Mouse (Mus musculus) CH12.LX (cell line): ENCODE results near the gene Ermp1. TPM values are rescaled to one million over a fixed set of nuclear protein-coding genes. Genes with fewer than 3 reads are reported as not detected.

Experiments
- DNase-seq: peaks from one replicate; pipeline ENCODE4 v3.0.0-alpha.2; 2013; ENCODE audit errors: extremely low read depth
- H3K27ac ChIP-seq: 2 replicates; pipeline ENCODE4 v1.5.1; 2012; ENCODE audit warnings: low read depth, mild to moderate bottlenecking, control low read depth, moderate library complexity; ENCODE audit not compliant: insufficient read depth
- H3K27me3 ChIP-seq: replicated peaks from 2 replicates; pipeline ENCODE3; 2012; ENCODE audit warnings: inconsistent platforms
- H3K36me3 ChIP-seq, 2 experiments: replicated peaks in 1 of 2; 2 replicates each; pipeline versions ENCODE3 to v1.6.1; 2012; ENCODE audit warnings: inconsistent platforms in 1 of 2, low read length in 1 of 2, mild to moderate bottlenecking in 1 of 2, mixed read lengths in 1 of 2, moderate library complexity in 1 of 2; ENCODE audit not compliant: control insufficient read depth in 1 of 2, insufficient read depth in 1 of 2
- H3K4me1 ChIP-seq, 2 experiments: 2 replicates each; pipeline ENCODE4 v1.6.1; 2012; ENCODE audit warnings: inconsistent platforms in 1 of 2, moderate library complexity in 1 of 2; ENCODE audit not compliant: insufficient read depth in 2 of 2, control insufficient read depth in 1 of 2
- H3K4me2 ChIP-seq: 2 replicates; pipeline ENCODE4 v1.6.1; 2012; ENCODE audit warnings: low read depth, mild to moderate bottlenecking, control low read depth; ENCODE audit not compliant: poor library complexity, insufficient read depth, severe bottlenecking
- H3K4me3 ChIP-seq, 3 experiments: fragments of 150-350 bp in 1 of 3; sonication (generic) in 1 of 3; replicated peaks in 1 of 3; 2 replicates each; pipeline versions ENCODE3 to v1.5.1; 2011 to 2012; ENCODE audit warnings: low read depth in 2 of 3, low read length in 2 of 3, mild to moderate bottlenecking in 2 of 3, moderate library complexity in 2 of 3, control low read depth in 1 of 3, improper control_type of control experiment in 1 of 3, inconsistent platforms in 1 of 3, mixed read lengths in 1 of 3; ENCODE audit not compliant: poor library complexity in 1 of 3
- H3K79me2 ChIP-seq: replicated peaks from 2 replicates; pipeline ENCODE4 v1.6.1; 2012; ENCODE audit warnings: mild to moderate bottlenecking, moderate library complexity; ENCODE audit not compliant: control insufficient read depth, poor library complexity, insufficient read depth, severe bottlenecking; ENCODE audit errors: extremely low read depth
- H3K9ac ChIP-seq: 2 replicates; pipeline ENCODE4 v1.6.1; 2012; ENCODE audit warnings: low read depth, mild to moderate bottlenecking, control low read depth, moderate library complexity; ENCODE audit not compliant: insufficient read depth
- H3K9me3 ChIP-seq: replicated peaks from 2 replicates; pipeline ENCODE3; 2012; ENCODE audit warnings: low read length, inconsistent platforms, mixed read lengths
- CHD1 ChIP-seq: IDR thresholded peaks from 2 replicates; pipeline ENCODE4 v1.6.1; 2012; ENCODE audit warnings: low read depth, low read length, improper control_type of control experiment, inconsistent platforms
- ELF1 ChIP-seq: IDR thresholded peaks from 2 replicates; pipeline ENCODE4 v1.6.1; 2014; ENCODE audit warnings: low read depth, mild to moderate bottlenecking, inconsistent platforms, low read length, improper control_type of control experiment
- EP300 ChIP-seq: IDR thresholded peaks from 2 replicates; pipeline ENCODE4 v1.6.1; 2011; ENCODE audit warnings: low read length, improper control_type of control experiment
- ETS1 ChIP-seq: conservative IDR thresholded peaks from 2 replicates; pipeline ENCODE4 v1.6.1; 2012; ENCODE audit warnings: low read depth, mild to moderate bottlenecking, inconsistent platforms, low read length, improper control_type of control experiment, moderate library complexity
- HCFC1 ChIP-seq: IDR thresholded peaks from 2 replicates; pipeline ENCODE4 v1.6.1; 2012; ENCODE audit warnings: low read depth, mild to moderate bottlenecking, inconsistent platforms, low read length, improper control_type of control experiment
- JUN ChIP-seq: IDR thresholded peaks from 2 replicates; pipeline ENCODE4 v1.6.1; 2011; ENCODE audit warnings: low read depth, mild to moderate bottlenecking, low read length, improper control_type of control experiment, moderate library complexity; ENCODE audit not compliant: insufficient read depth
- JUND ChIP-seq: conservative IDR thresholded peaks from 2 replicates; pipeline ENCODE4 v1.6.1; 2011; ENCODE audit warnings: low read depth, low read length, improper control_type of control experiment
- KAT2A ChIP-seq: IDR thresholded peaks from 2 replicates; pipeline ENCODE4 v1.6.1; 2012; ENCODE audit warnings: low read length, improper control_type of control experiment, inconsistent platforms; ENCODE audit not compliant: insufficient replicate concordance
- MAFK ChIP-seq: IDR thresholded peaks from 2 replicates; pipeline ENCODE4 v1.6.1; 2011; ENCODE audit warnings: low read length, improper control_type of control experiment; ENCODE audit not compliant: insufficient replicate concordance
- MAX ChIP-seq: IDR thresholded peaks from 2 replicates; pipeline ENCODE4 v1.6.1; 2011; ENCODE audit warnings: low read length, improper control_type of control experiment
- MAZ ChIP-seq: IDR thresholded peaks from 2 replicates; pipeline ENCODE4 v1.6.1; 2012; ENCODE audit warnings: low read depth, mild to moderate bottlenecking, inconsistent platforms, low read length, improper control_type of control experiment, moderate library complexity
- MXI1 ChIP-seq: IDR thresholded peaks from 2 replicates; pipeline ENCODE4 v1.6.1; 2011; ENCODE audit warnings: mild to moderate bottlenecking, low read depth, low read length, improper control_type of control experiment
- MYC ChIP-seq: IDR thresholded peaks from 2 replicates; pipeline ENCODE4 v1.6.1; 2011; ENCODE audit warnings: low read depth, mild to moderate bottlenecking, improper control_type of control experiment, low read length
- NELFE ChIP-seq: IDR thresholded peaks from 2 replicates; pipeline ENCODE4 v1.6.1; 2011; ENCODE audit warnings: low read depth, low read length, improper control_type of control experiment
- NRF1 ChIP-seq: IDR thresholded peaks from 2 replicates; pipeline ENCODE4 v1.6.1; 2014; ENCODE audit warnings: low read depth, mild to moderate bottlenecking, inconsistent platforms, low read length, improper control_type of control experiment, moderate library complexity
- SIN3A ChIP-seq: IDR thresholded peaks from 2 replicates; pipeline ENCODE4 v1.6.1; 2012; ENCODE audit warnings: low read length, improper control_type of control experiment, inconsistent platforms
- SMC3 ChIP-seq: IDR thresholded peaks from 2 replicates; pipeline ENCODE4 v1.6.1; 2011; ENCODE audit warnings: low read depth, low read length, improper control_type of control experiment
- TCF12 ChIP-seq: IDR thresholded peaks from 2 replicates; pipeline ENCODE4 v1.6.1; 2014; ENCODE audit warnings: low read depth, mild to moderate bottlenecking, inconsistent platforms, low read length, improper control_type of control experiment
- USF1 ChIP-seq: IDR thresholded peaks from 2 replicates; pipeline ENCODE4 v1.6.1; 2014; ENCODE audit warnings: low read depth, mild to moderate bottlenecking, inconsistent platforms, low read length, improper control_type of control experiment
- ZC3H11A ChIP-seq: IDR thresholded peaks from 2 replicates; pipeline ENCODE4 v1.6.1; 2012; ENCODE audit warnings: low read depth, mild to moderate bottlenecking, inconsistent platforms, low read length, improper control_type of control experiment
- ZNF384 ChIP-seq: IDR thresholded peaks from 2 replicates; pipeline ENCODE4 v1.6.1; 2012; ENCODE audit warnings: low read depth, low read length, improper control_type of control experiment, inconsistent platforms
- dilution Hi-C: fragments of 300-500 bp; cut with MboI; formaldehyde crosslinking; loops from 2 replicates; pipeline ENCODE4 v1.14.3; 2020; ENCODE audit warnings: low sequenced_read_pairs; ENCODE audit not compliant: extremely low pct_unique_long_range_greater_than_20kb, extremely low pct_ligation_motif_present
- in situ Hi-C: fragments of 300-500 bp; cut with MboI; formaldehyde crosslinking; loops from 3 replicates; pipeline ENCODE4 v1.14.3; 2019; ENCODE audit warnings: low sequenced_read_pairs, low pct_ligation_motif_present, low pct_unique_long_range_greater_than_20kb, mixed read lengths
- polyA plus RNA-seq: library from polyadenylated mRNA; unstranded; fragments of >175 nt; gene quantifications from 2 replicates; pipeline ENCODE4 v1.2.1, GENCODE M21; 2012; ENCODE audit warnings: low read depth; ENCODE audit not compliant: insufficient read length
- total RNA-seq, 2 experiments: library from RNA; depleted of rRNA; stranded (reverse); fragments of 300-350 nt in 1 of 2; fragments of >200 nt in 1 of 2; gene quantifications; 2 replicates each; pipeline ENCODE4 v1.2.3; 2012 to 2014

Gene Ermp1
- total and polyA plus RNA-seq, 3 experiments = 22.7 to 32.9 (median 27.6) TPM

DNA sequence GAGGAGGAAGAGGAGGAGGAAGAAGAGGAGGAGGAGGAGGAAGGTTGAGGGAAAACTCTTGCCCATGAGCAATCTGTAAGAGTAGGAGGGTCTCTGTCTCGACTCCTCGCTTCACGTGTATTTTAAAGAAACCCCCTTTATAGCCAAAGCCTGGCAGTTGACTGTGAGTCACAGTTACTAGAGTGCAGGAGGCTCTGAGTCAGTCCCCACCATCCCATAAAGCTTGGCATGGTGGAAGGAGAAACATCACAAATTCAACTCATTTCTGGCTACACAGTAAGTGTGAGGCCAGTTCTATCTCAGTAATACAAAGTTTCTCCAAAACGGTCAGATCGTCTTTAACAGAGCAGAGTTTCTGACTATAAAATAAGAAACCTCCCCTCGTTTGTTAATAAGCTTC is 22.0 kb upstream of the Ermp1 start:
- H3K4me3 ChIP-seq = no peak overlapping the region
- no peak overlapping the region for H3K27ac ChIP-seq
- TF ChIP-seq HCFC1 (no peak), MYC (no peak), SIN3A (no peak), MAFK (no peak), CHD1 (no peak), EP300 (no peak), KAT2A (no peak), SMC3 (no peak), USF1 (no peak), ZC3H11A (no peak), MAZ (no peak), NRF1 (no peak), JUN (no peak), ZNF384 (no peak), TCF12 (no peak), MXI1 (no peak), MAX (no peak), ELF1 (no peak), ETS1 (no peak)
- H3K4me2 ChIP-seq = no peak overlapping the region
- peaks cover 4 to 10% of the 10 kb centered on the region in 2 experiments; a peak in 3 of 4 replicates for H3K4me1 ChIP-seq
- H3K79me2 ChIP-seq = no peaks in the 10 kb centered on the region
- no peaks in the 10 kb centered on the region for H3K27me3 ChIP-seq
- H3K9me3 ChIP-seq = no peaks in the 10 kb centered on the region
- no peak for DNase-seq
- in situ Hi-C loops = loop anchor here (10.0 kb wide), 2 partner anchors 145 to 445 kb away; partner anchors contain the start of gene Ranbp6
- H3K36me3 ChIP-seq = no peaks in the 10 kb centered on the region
- dilution Hi-C loops = no loop called here
- no peak overlapping the region for H3K9ac ChIP-seq

DNA sequence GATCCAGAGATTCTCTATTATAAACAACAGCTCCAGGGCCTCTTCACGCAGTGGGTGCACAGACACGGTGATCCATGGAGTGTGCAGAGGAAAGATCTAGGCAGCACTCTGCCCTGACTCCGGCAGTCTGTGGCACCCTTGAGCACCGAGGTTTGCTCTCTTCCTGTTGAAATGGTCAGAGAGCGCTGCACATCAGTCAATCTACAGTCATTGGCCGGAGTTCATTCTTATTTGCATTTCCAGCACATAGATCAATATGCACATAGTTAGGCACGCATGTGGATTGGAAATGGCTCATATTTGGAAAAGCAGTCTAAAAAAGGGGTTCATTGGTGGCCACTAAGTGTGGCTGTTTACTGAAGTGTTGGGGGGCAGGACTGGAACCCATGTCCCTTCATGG is 19.9 kb upstream of the Ermp1 start:
- Histone ChIP-seq H3K9ac (no peak overlapping the region), H3K4me2 (no peak overlapping the region), H3K27me3 (no peaks in the 10 kb centered on the region), H3K4me3 (no peak overlapping the region), H3K9me3 (no peaks in the 10 kb centered on the region), H3K79me2 (no peaks in the 10 kb centered on the region), H3K27ac (no peak overlapping the region), H3K36me3 (no peaks in the 10 kb centered on the region), H3K4me1 (peaks cover 4 to 6% of the 10 kb centered on the region in 2 experiments; a peak in 3 of 4 replicates)
- DNase-seq = no peak
- TF ChIP-seq NELFE (no peak), USF1 (no peak), ZC3H11A (no peak), JUND (no peak)
- dilution Hi-C loops = no loop called here
- in situ Hi-C loops = no loop called here
